In the genomic region with DNA sequence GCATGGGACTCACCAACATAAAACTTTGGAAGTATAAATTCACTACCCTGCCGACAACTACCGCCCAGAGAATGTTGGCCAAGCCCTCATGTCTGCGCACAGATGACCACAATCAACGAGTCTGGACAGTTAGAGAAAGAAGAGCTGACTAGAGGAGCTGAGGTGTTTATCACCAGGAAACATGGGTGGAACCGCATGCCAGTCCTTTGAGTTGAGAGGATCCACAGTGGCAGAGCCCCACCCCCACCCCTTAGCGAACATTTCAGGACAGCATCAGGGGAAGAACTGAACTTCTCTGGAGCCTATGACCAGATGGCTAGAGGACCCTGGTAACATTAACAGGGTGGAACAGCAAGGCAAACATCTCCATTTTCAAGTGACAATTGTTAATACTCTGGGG, we compare ENCODE assay signal across 25 mouse cellular contexts. TPM values are rescaled to one million over a fixed set of nuclear protein-coding genes. Genes with fewer than 3 reads are reported as not detected.
DNase-seq lines count a peak whose midpoint lies in the region; ATAC-seq and TF ChIP-seq lines count a peak whose summit lies in the region.
"Had no signal": no experiment of that assay in that cellular context is flagged by ENCODE, and none has a peak within 500 bp of the region (broad histone marks: within the 10 kb centered on the region; RNA-seq: fewer than 3 reads in every experiment).

No protein-coding gene starts in this region.

- no peaks in the 10 kb centered on the region for H3K9me3 ChIP-seq in liver, postnatal 0 days (ENCODE audit: low read length)
- no peaks in the 10 kb centered on the region for H3K9me3 ChIP-seq in liver, embryonic 11.5 days (ENCODE audit: control insufficient read depth, low read length)
- H3K9me3 ChIP-seq: embryonic facial prominence, embryonic 12.5 days; embryonic facial prominence, embryonic 15.5 days; heart, embryonic 10.5 days; heart, embryonic 13.5 days had no signal

- H3K4me2 ChIP-seq in liver, postnatal 0 days (ENCODE audit: low read depth, low read length) = no peak overlapping the region
- peak overlapping the region; percentile 21 for H3K4me2 ChIP-seq in liver, embryonic 11.5 days
- H3K4me2 ChIP-seq: embryonic facial prominence, embryonic 12.5 days; embryonic facial prominence, embryonic 15.5 days; heart, embryonic 13.5 days; hindbrain, embryonic 14.5 days had no signal

- 0 out of 2 replicates have a peak, but pooled peaks cover 3% of the 10 kb centered on the region for H3K4me1 ChIP-seq in liver, postnatal 0 days (ENCODE audit: insufficient read depth)
- H3K4me1 ChIP-seq in liver, embryonic 11.5 days (replicated peaks; ENCODE audit: control insufficient read depth, insufficient read depth, low read length) = peaks cover 20% of the 10 kb centered on the region
- H3K4me1 ChIP-seq: embryonic facial prominence, embryonic 12.5 days; embryonic facial prominence, embryonic 15.5 days; heart, embryonic 13.5 days had no signal

- WGBS in liver, postnatal 0 days (ENCODE audit: insufficient replicate concordance) = 49% methylated on average over 6 of the region's 6 CpGs
- 27% methylated on average over 6 of the region's 6 CpGs for WGBS in liver, embryonic 11.5 days

- no peak for TF ChIP-seq CTCF in liver, postnatal 0 days (IDR thresholded peaks at IDR 0.05; ENCODE audit: low read depth)

- no peaks in the 10 kb centered on the region for H3K36me3 ChIP-seq in liver, postnatal 0 days (replicated peaks; ENCODE audit: insufficient read depth, low read length)
- no peaks in the 10 kb centered on the region for H3K36me3 ChIP-seq in liver, embryonic 11.5 days (ENCODE audit: control insufficient read depth, insufficient read depth, low read length)
- H3K36me3 ChIP-seq: embryonic facial prominence, embryonic 12.5 days; embryonic facial prominence, embryonic 15.5 days; heart, embryonic 10.5 days; heart, embryonic 13.5 days had no signal

- ATAC-seq in liver, postnatal 0 days = no peak
- ATAC-seq in liver, embryonic 11.5 days (replicated peaks; ENCODE audit: low FRiP score) = no peak
- peak; percentile 36 for ATAC-seq in megakaryocyte progenitor cell, adult 5-6 weeks (replicated peaks; ENCODE audit: poor library complexity)
- ATAC-seq: activated CD4-positive, CD25-positive, alpha-beta regulatory T cell, adult 4 months; forebrain, postnatal 0 days had no signal

- H3K27ac ChIP-seq in liver, postnatal 0 days (ENCODE audit: low read depth) = no peak overlapping the region
- H3K27ac ChIP-seq in liver, embryonic 11.5 days (ENCODE audit: low read depth, low read length) = no peak overlapping the region
- H3K27ac ChIP-seq: embryonic facial prominence, embryonic 12.5 days; embryonic facial prominence, embryonic 15.5 days; heart, adult 2 months; heart, embryonic 10.5 days; heart, embryonic 13.5 days; hindbrain, postnatal 0 days had no signal

- H3K27me3 ChIP-seq in liver, postnatal 0 days (ENCODE audit: insufficient read depth, low read length) = no peaks in the 10 kb centered on the region
- H3K27me3 ChIP-seq in liver, embryonic 11.5 days (replicated peaks; ENCODE audit: control insufficient read depth, insufficient read depth, low read length) = no peaks in the 10 kb centered on the region
- H3K27me3 ChIP-seq: embryonic facial prominence, embryonic 12.5 days; embryonic facial prominence, embryonic 15.5 days; heart, embryonic 13.5 days had no signal

- H3K4me3 ChIP-seq in liver, postnatal 0 days (ENCODE audit: low read depth, low read length) = no peak overlapping the region
- no peak overlapping the region for H3K4me3 ChIP-seq in liver, embryonic 11.5 days (ENCODE audit: low read depth, low read length)
- H3K4me3 ChIP-seq: embryonic facial prominence, embryonic 12.5 days; embryonic facial prominence, embryonic 15.5 days; gastrocnemius, adult 2 months; heart, adult 2 months; heart, embryonic 10.5 days; heart, embryonic 13.5 days had no signal

- no peak for TF ChIP-seq EP300 in liver, postnatal 0 days (IDR thresholded peaks at IDR 0.05; ENCODE audit: low read depth)

- DNase-seq in liver = peak; percentile 26
- DNase-seq in liver, postnatal 0 days = no peak
- DNase-seq in liver, embryonic 11.5 days (ENCODE audit: low spot score) = no peak
- no peak for DNase-seq in spleen, postnatal 4 days (ENCODE audit: low spot score in 2 of 2)
- DNase-seq in left cerebral cortex, adult 9 months (ENCODE audit: low spot score in 2 of 2) = no peak
- DNase-seq: adrenal gland, adult 8-10 months; adrenal gland, postnatal 25 days; cerebellum, adult 11-12 months; cerebellum, adult 8-10 months; cerebellum, postnatal 10 days; cerebellum, postnatal 36 days; forebrain, postnatal 0 days; gastrocnemius, adult 2 months; gastrocnemius, postnatal 14 days; heart, adult 2 months; heart, postnatal 14 days; heart, postnatal 4 days had no signal

- H3K9ac ChIP-seq in liver, postnatal 0 days (replicated peaks) = no peak overlapping the region
- no peak overlapping the region for H3K9ac ChIP-seq in liver, embryonic 11.5 days (ENCODE audit: low read depth, low read length)
- H3K9ac ChIP-seq: embryonic facial prominence, embryonic 12.5 days; embryonic facial prominence, embryonic 15.5 days; forebrain, postnatal 0 days; heart, embryonic 13.5 days; hindbrain, embryonic 14.5 days had no signal

RNA-seq across cellular contexts. Expression of a gene that starts 37.4 kb away (rescaled TPM):
- 2.5 and 3.1 TPM in 2 replicates for polyA plus RNA-seq in liver, postnatal 0 days (2015; fragmentation: Nextera tagmentation; extraction: Ambion mirVana)
- 11.9 and 13.0 TPM in 2 replicates for polyA plus RNA-seq in liver, embryonic 11.5 days (2014; fragmentation: Nextera tagmentation; extraction: Ambion mirVana)
- 0.34 and 4.0 TPM in 2 replicates for total RNA-seq in megakaryocyte progenitor cell, adult 5-6 weeks (2015)
- 1.2 and 1.8 TPM in 2 replicates for total RNA-seq in megakaryocyte progenitor cell, adult 5-6 weeks (2017)
